Mouse (Mus musculus) adrenal gland, postnatal 0 days (tissue): ENCODE measurements around the gene Hmga1. TPM values are rescaled to one million over a fixed set of nuclear protein-coding genes. Genes with fewer than 3 reads are reported as not detected.

Experiments used
- polyA plus RNA-seq: library from polyadenylated mRNA; unstranded; fragments of >200 nt; fragmentation: Nextera tagmentation; extraction: Ambion mirVana; gene quantifications from 2 replicates; pipeline ENCODE4 v1.2.1, GENCODE M21; 2015

Gene Hmga1
- 50.7 and 54.5 TPM in 2 replicates for polyA plus RNA-seq

DNA sequence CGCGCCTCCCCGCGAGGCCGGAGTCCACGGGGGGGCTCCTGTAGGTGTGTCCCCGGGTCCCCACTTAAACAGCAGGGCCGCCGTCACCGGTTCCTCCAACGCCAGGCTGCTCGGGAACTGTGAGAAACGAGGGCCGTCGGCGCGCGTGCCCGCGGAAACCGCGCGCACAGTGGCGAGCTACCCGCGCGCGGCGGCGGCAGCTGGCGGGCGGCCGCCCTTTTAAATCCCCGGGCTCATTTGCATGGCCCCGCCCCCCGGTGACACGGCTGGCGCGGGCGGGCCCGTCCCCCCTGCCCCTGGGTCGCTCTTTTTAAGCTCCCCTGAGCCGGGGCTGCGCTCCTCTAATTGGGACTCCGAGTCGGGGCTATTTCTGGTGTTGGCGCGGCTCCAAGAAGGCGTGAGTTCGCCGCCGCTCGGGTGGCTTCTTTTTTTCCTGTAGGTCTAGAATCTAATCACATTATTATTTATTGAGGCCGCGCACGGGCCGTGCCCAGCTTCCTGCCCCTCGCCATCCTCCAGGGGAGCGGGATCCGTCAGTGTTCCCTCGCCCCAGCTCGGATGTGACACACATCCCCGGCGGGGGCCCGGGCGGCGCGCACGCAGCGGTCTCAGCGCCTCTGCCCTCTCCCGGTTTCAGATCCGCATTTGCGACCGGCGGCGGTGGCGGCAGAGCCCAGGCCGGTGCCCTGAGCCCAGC, at the start of gene Hmga1:
Gene Hmga1, plus strand, starts transcription at position 183 of the 697 bp plus-strand sequence.

DNA sequence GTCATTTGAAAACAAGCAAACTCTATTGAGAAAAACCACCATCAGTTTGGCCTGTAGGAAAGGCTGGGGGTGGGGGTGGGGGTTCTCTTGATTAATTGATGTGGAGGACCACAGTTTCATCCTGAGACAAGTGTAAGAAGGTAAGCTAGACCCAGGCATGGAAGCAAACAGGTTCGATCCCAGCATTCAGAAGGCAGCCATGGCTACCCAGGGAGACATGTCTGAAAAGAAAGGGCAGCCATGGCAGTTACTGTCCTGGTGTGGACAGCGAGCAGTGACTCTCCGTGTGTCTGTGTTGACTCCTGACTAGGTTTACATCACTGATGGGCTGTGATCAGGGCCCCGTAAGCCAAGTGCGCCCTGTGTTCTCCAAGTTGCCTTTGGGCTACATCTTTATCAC, 35.0 kb upstream of the Hmga1 start, which contains the start of gene Grm4:
Gene Grm4, minus strand, starts transcription at position 101 of the 400 bp plus-strand sequence.

GRCm38 (mm10) chr17:27565163-27565941, 9.1 kb downstream of the Hmga1 start, which contains the start of gene AI413582:
TSS of gene AI413582 (minus strand) at chr17:27565756.

Other genes with a start within 250 kb of the Hmga1 start
- gene Grm4, start 35.1 kb upstream of the Hmga1 start, polyA plus RNA-seq = 0.39 and 0.47 TPM in 2 replicates
- gene AI413582, start 9.3 kb downstream of the Hmga1 start, polyA plus RNA-seq = 29.8 and 44.3 TPM in 2 replicates
- gene Nudt3, start 67.0 kb downstream of the Hmga1 start, polyA plus RNA-seq = 68.1 and 68.2 TPM in 2 replicates
- not detected in 2 replicates for gene RPS10-NUDT3, start 78.7 kb downstream of the Hmga1 start, polyA plus RNA-seq
- 862 and 1,179 TPM in 2 replicates for gene Rps10, start 80.2 kb downstream of the Hmga1 start, polyA plus RNA-seq
- 4.0 and 6.4 TPM in 2 replicates for gene Pacsin1, start 99.0 kb downstream of the Hmga1 start, polyA plus RNA-seq
- 0.25 and 0.27 TPM in 2 replicates for gene Spdef, start 172.5 kb downstream of the Hmga1 start, polyA plus RNA-seq